In genomic region chr12:56695358-56696173, GRCm38 (mm10) we compare ENCODE assay signal across 8 mouse cellular contexts. TPM values are rescaled to one million over a fixed set of nuclear protein-coding genes. Genes with fewer than 3 reads are reported as not detected.
A peak's percentile ranks its signal among the peaks of the same experiment; 100 is the strongest.
DNase-seq lines count a peak whose midpoint lies in the region; ATAC-seq lines count a peak whose summit lies in the region.
"Had no signal": no experiment of that assay in that cellular context is flagged by ENCODE, and none has a peak within 500 bp of the region (broad histone marks: within the 10 kb centered on the region; RNA-seq: fewer than 3 reads in every experiment).

No protein-coding gene starts in this region.

- H3K9me3 ChIP-seq in hindbrain, embryonic 16.5 days (ENCODE audit: control insufficient read depth, low read length), result no peaks in the 10 kb centered on the region
- H3K9me3 ChIP-seq in liver, embryonic 11.5 days (ENCODE audit: control insufficient read depth, low read length), result no peaks in the 10 kb centered on the region

- no peak overlapping the region for H3K9ac ChIP-seq in hindbrain, embryonic 16.5 days (ENCODE audit: low read depth, low read length)
- no peak overlapping the region for H3K9ac ChIP-seq in liver, embryonic 11.5 days (ENCODE audit: low read depth, low read length)

- H3K4me1 ChIP-seq in hindbrain, embryonic 16.5 days (ENCODE audit: control insufficient read depth, insufficient read depth, low read depth, low read length), result peaks cover 11% of the 10 kb centered on the region
- H3K4me1 ChIP-seq in liver, embryonic 11.5 days (replicated peaks; ENCODE audit: control insufficient read depth, insufficient read depth, low read length), result no peaks in the 10 kb centered on the region; the same call in none of the 2 replicates

- H3K27ac ChIP-seq in hindbrain, embryonic 16.5 days (ENCODE audit: low read depth, low read length), result no peak overlapping the region
- H3K27ac ChIP-seq in liver, embryonic 11.5 days (ENCODE audit: low read depth, low read length), result no peak overlapping the region
- H3K27ac ChIP-seq: macrophage had no signal

- under 1% methylated on average over 41 of the region's 41 CpGs for WGBS in hindbrain, embryonic 16.5 days
- WGBS in liver, embryonic 11.5 days, result under 1% methylated on average over 41 of the region's 41 CpGs

- H3K36me3 ChIP-seq in hindbrain, embryonic 16.5 days (ENCODE audit: control insufficient read depth, insufficient read depth, low read length), result no peaks in the 10 kb centered on the region
- no peaks in the 10 kb centered on the region for H3K36me3 ChIP-seq in liver, embryonic 11.5 days (ENCODE audit: control insufficient read depth, insufficient read depth, low read length)

- ATAC-seq in common myeloid progenitor, adult 5-6 weeks (replicated peaks; ENCODE audit: low read depth, poor library complexity, severe bottlenecking), result peak; percentile 66
- ATAC-seq in hindbrain, embryonic 16.5 days, result peak; percentile 92
- peak; percentile 92 for ATAC-seq in liver, embryonic 11.5 days (replicated peaks; ENCODE audit: low FRiP score)

- DNase-seq in adrenal gland, adult (ENCODE audit: inconsistent age in 2 of 2, low spot score in 1 of 2), result peak; percentile 52 to 87
- peak; percentile 63 for DNase-seq in gastrocnemius, postnatal 14 days
- peak; percentile 73 for DNase-seq in liver, embryonic 11.5 days (ENCODE audit: low spot score)
- DNase-seq in neural tube, embryonic 10.5 days (ENCODE audit: extremely low spot score, low spot score), result peak; percentile 86
- DNase-seq in T-cell, adult 2 months (ENCODE audit: low spot score), result no peak

- peak overlapping the region; percentile 52 for H3K4me2 ChIP-seq in hindbrain, embryonic 16.5 days (ENCODE audit: low read length)
- peak overlapping the region; percentile 61 for H3K4me2 ChIP-seq in liver, embryonic 11.5 days

- peak overlapping the region; percentile 24 for H3K4me3 ChIP-seq in hindbrain, embryonic 16.5 days (ENCODE audit: low read length)
- peak overlapping the region; percentile 35 for H3K4me3 ChIP-seq in liver, embryonic 11.5 days (ENCODE audit: low read depth, low read length)

- intact Hi-C loops in gastrocnemius, postnatal 14 days (cut with DNase I; ENCODE audit: low total_unique reads), result no loop called here

- peaks cover 72% of the 10 kb centered on the region for H3K27me3 ChIP-seq in hindbrain, embryonic 16.5 days (replicated peaks; ENCODE audit: control insufficient read depth, insufficient read depth, low read length)
- H3K27me3 ChIP-seq in liver, embryonic 11.5 days (replicated peaks; ENCODE audit: control insufficient read depth, insufficient read depth, low read length), result peaks cover 97% of the 10 kb centered on the region

RNA-seq across cellular contexts. Expression of gene Pax9, which starts 4.0 kb away (rescaled TPM):
- not detected in 2 replicates for total RNA-seq in common myeloid progenitor, adult 5-6 weeks (2017)
- total RNA-seq in gastrocnemius, postnatal 14 days (2021), result under 1 TPM in 1 of 2 experiments, not detected in 1; 0.04 TPM
- polyA plus RNA-seq in hindbrain, embryonic 16.5 days (2015; fragmentation: Nextera tagmentation; extraction: Ambion mirVana), result 0.04 TPM in 1 of 2 replicates, not detected in the other
- polyA plus RNA-seq in liver, embryonic 11.5 days (2014; fragmentation: Nextera tagmentation; extraction: Ambion mirVana), result 0.60 and 0.61 TPM in 2 replicates
- polyA plus RNA-seq: macrophage had no signal
